Mouse (Mus musculus): ENCODE results near the gene Fam120a. TPM values are rescaled to one million over a fixed set of nuclear protein-coding genes. Genes with fewer than 3 reads are reported as not detected.

The Fam120a gene
- polyA plus RNA-seq (2012), result 10.7 and 10.8 TPM in 2 replicates

GRCm38 (mm10) chr13:48967956-48968749 is at the start of gene Fam120a:
Fam120a (minus strand) TSS chr13:48968017.
- H3K4me1 ChIP-seq (ENCODE audit: control insufficient read depth), result peaks cover 69% of the 10 kb centered on the region
- no peaks in the 10 kb centered on the region for H3K9me3 ChIP-seq (ENCODE audit: control insufficient read depth, low read length)
- no peaks in the 10 kb centered on the region for H3K27me3 ChIP-seq (ENCODE audit: control insufficient read depth)
- H3K4me3 ChIP-seq (replicated peaks), result peak within 1 kb of the TSS; percentile 100
- TF ChIP-seq TAL1 (IDR thresholded peaks at IDR 0.05; ENCODE audit: low read length) (no peak), GATA1 (IDR thresholded peaks at IDR 0.05; ENCODE audit: low read length) (no peak)
- H3K36me3 ChIP-seq (ENCODE audit: control insufficient read depth), result peaks cover 40% of the 10 kb centered on the region

- Histone ChIP-seq H3K36me3 (ENCODE audit: control insufficient read depth) (no peaks in the 10 kb centered on the region), H3K4me1 (ENCODE audit: control insufficient read depth) (peaks cover 4% of the 10 kb centered on the region), H3K27me3 (ENCODE audit: control insufficient read depth) (peaks cover 17% of the 10 kb centered on the region), H3K9me3 (ENCODE audit: control insufficient read depth, low read length) (peaks cover 7% of the 10 kb centered on the region), H3K4me3 (replicated peaks) (no peak overlapping the region)
- TF ChIP-seq TAL1 (IDR thresholded peaks at IDR 0.05; ENCODE audit: low read length) (no peak), GATA1 (IDR thresholded peaks at IDR 0.05; ENCODE audit: low read length) (no peak)
These were observed 49.6 kb upstream of the Fam120a start for GRCm38 (mm10) chr13:49017375-49017774.

- TF ChIP-seq TAL1 (IDR thresholded peaks at IDR 0.05; ENCODE audit: low read length) (no peak), GATA1 (IDR thresholded peaks at IDR 0.05; ENCODE audit: low read length) (no peak)
- H3K4me3 ChIP-seq (replicated peaks), result no peak overlapping the region
- H3K4me1 ChIP-seq (ENCODE audit: control insufficient read depth), result peaks cover 4% of the 10 kb centered on the region
- peaks cover 7% of the 10 kb centered on the region for H3K9me3 ChIP-seq (ENCODE audit: control insufficient read depth, low read length)
- H3K36me3 ChIP-seq (ENCODE audit: control insufficient read depth), result no peaks in the 10 kb centered on the region
- H3K27me3 ChIP-seq (ENCODE audit: control insufficient read depth), result peaks cover 17% of the 10 kb centered on the region
These were observed 48.5 kb upstream of the Fam120a start for GRCm38 (mm10) chr13:49016311-49016761.

- TF ChIP-seq GATA1 (IDR thresholded peaks at IDR 0.05; ENCODE audit: low read length) (no peak), TAL1 (IDR thresholded peaks at IDR 0.05; ENCODE audit: low read length) (no peak)
- Histone ChIP-seq H3K27me3 (ENCODE audit: control insufficient read depth) (peaks cover 17% of the 10 kb centered on the region), H3K4me1 (ENCODE audit: control insufficient read depth) (peaks cover 4% of the 10 kb centered on the region), H3K4me3 (replicated peaks) (no peak overlapping the region), H3K36me3 (ENCODE audit: control insufficient read depth) (no peaks in the 10 kb centered on the region), H3K9me3 (ENCODE audit: control insufficient read depth, low read length) (peaks cover 7% of the 10 kb centered on the region)
These were observed 47.8 kb upstream of the Fam120a start for GRCm38 (mm10) chr13:49015366-49016306.

DNA sequence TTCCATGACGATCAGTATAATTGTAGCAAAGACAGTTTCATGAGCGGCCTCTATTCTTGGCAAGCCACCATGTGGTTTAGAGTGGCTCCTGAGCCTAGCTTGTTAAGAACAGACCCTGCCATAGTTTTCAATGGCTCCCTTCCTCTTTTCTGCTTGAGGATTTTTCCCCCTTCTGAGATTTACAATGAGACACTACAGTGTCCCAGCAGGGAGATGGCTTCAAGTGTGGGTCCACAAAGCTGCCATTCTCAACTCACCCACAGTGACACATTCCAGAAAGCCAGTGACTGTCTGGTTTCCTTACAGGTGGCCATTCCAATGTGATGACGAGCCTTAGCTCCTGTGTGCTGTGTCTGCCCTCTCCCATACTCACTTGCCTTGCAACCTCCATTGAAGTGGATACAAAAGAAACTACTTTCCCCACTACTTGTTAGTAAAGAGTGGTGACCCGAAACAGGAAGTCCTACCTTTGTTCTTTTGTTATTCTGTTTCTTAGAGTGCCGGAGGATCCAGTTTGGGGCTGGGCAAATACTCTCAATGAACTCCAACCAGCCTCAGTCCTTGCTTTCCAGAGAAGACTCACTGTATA is 45.5 kb upstream of the Fam120a start:
- peaks cover 22% of the 10 kb centered on the region for H3K27me3 ChIP-seq (ENCODE audit: control insufficient read depth)
- no peaks in the 10 kb centered on the region; the same call in 1 of the 2 replicates for H3K4me1 ChIP-seq (ENCODE audit: control insufficient read depth)
- no peak for TF ChIP-seq TAL1 (IDR thresholded peaks at IDR 0.05; ENCODE audit: low read length)
- no peak for TF ChIP-seq GATA1 (IDR thresholded peaks at IDR 0.05; ENCODE audit: low read length)
- H3K4me3 ChIP-seq (replicated peaks), result no peak overlapping the region
- peaks cover 7% of the 10 kb centered on the region for H3K9me3 ChIP-seq (ENCODE audit: control insufficient read depth, low read length)
- no peaks in the 10 kb centered on the region for H3K36me3 ChIP-seq (ENCODE audit: control insufficient read depth)

GRCm38 (mm10) chr13:49001691-49002090 is 33.9 kb upstream of the Fam120a start:
- Histone ChIP-seq H3K9me3 (ENCODE audit: control insufficient read depth, low read length) (no peaks in the 10 kb centered on the region), H3K36me3 (ENCODE audit: control insufficient read depth) (no peaks in the 10 kb centered on the region), H3K4me3 (replicated peaks) (no peak overlapping the region), H3K4me1 (ENCODE audit: control insufficient read depth) (no peaks in the 10 kb centered on the region), H3K27me3 (ENCODE audit: control insufficient read depth) (no peaks in the 10 kb centered on the region)
- TF ChIP-seq TAL1 (IDR thresholded peaks at IDR 0.05; ENCODE audit: low read length) (no peak), GATA1 (IDR thresholded peaks at IDR 0.05; ENCODE audit: low read length) (no peak)

DNA sequence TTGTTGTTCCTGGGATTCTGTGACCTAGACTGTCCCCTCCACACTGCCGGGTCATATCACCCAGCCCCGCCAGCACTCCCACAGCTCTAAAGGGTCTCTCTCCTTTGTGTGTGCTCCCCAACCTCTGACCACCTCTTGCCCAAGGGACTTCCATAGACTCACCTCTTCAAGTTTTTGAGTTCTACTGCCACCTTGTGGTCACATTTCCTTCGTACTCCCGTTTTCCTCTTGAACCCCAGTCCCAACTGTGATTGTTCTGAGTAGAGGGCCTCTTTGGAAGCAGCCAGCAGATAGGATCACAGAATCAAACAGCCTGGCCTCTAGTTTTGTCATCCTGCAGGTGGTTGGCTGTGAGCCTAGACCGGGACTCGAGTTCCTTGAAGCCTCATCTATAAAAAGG is 30.8 kb upstream of the Fam120a start:
- Histone ChIP-seq H3K27me3 (ENCODE audit: control insufficient read depth) (no peaks in the 10 kb centered on the region), H3K4me3 (replicated peaks) (no peak overlapping the region), H3K4me1 (ENCODE audit: control insufficient read depth) (no peaks in the 10 kb centered on the region), H3K9me3 (ENCODE audit: control insufficient read depth, low read length) (no peaks in the 10 kb centered on the region), H3K36me3 (ENCODE audit: control insufficient read depth) (no peaks in the 10 kb centered on the region)
- TF ChIP-seq TAL1 (IDR thresholded peaks at IDR 0.05; ENCODE audit: low read length) (no peak), GATA1 (IDR thresholded peaks at IDR 0.05; ENCODE audit: low read length) (no peak)

GRCm38 (mm10) chr13:48996731-48997130 is 28.9 kb upstream of the Fam120a start:
- no peak for TF ChIP-seq TAL1 (IDR thresholded peaks at IDR 0.05; ENCODE audit: low read length)
- no peak for TF ChIP-seq GATA1 (IDR thresholded peaks at IDR 0.05; ENCODE audit: low read length)

More at GRCm38 (mm10) chr13:48996731-48997130, 28.9 kb upstream of the Fam120a start:
- Histone ChIP-seq H3K27me3 (ENCODE audit: control insufficient read depth) (no peaks in the 10 kb centered on the region), H3K9me3 (ENCODE audit: control insufficient read depth, low read length) (no peaks in the 10 kb centered on the region), H3K4me3 (replicated peaks) (no peak overlapping the region), H3K4me1 (ENCODE audit: control insufficient read depth) (no peaks in the 10 kb centered on the region), H3K36me3 (ENCODE audit: control insufficient read depth) (no peaks in the 10 kb centered on the region)

All from erythroblast, embryonic 14.5 days (primary cell).